Mouse (Mus musculus) liver, embryonic 16.5 days (tissue): ENCODE measurements around the gene Jrkl. TPM values are rescaled to one million over a fixed set of nuclear protein-coding genes. Genes with fewer than 3 reads are reported as not detected.

Experiments used
- ATAC-seq: fragments of 200-750 bp; cut with Nextera tagmentation; 2 replicates; pipeline ENCODE4 v1.8.0; 2017; ENCODE audit warnings: low read depth, mild to moderate bottlenecking, moderate number of reproducible peaks, moderate library complexity
- H3K27ac ChIP-seq: fragments of 300-500 bp; sonication (generic); 2 replicates; pipeline ENCODE4 v1.5.1; 2014; ENCODE audit warnings: mild to moderate bottlenecking, low read length
- H3K27me3 ChIP-seq: fragments of 300-500 bp; sonication (generic); 2 replicates; pipeline ENCODE4 v1.6.1; 2014; ENCODE audit warnings: low read depth, low read length, mixed read lengths; ENCODE audit not compliant: control insufficient read depth, insufficient read depth
- H3K36me3 ChIP-seq: fragments of 300-500 bp; sonication (generic); 2 replicates; pipeline ENCODE4 v1.6.1; 2014; ENCODE audit warnings: mild to moderate bottlenecking; ENCODE audit not compliant: control insufficient read depth, insufficient read depth
- H3K4me1 ChIP-seq: fragments of 300-500 bp; sonication (generic); 2 replicates; pipeline ENCODE4 v1.6.1; 2014; ENCODE audit warnings: low read depth, low read length, mixed read lengths; ENCODE audit not compliant: control insufficient read depth
- H3K4me2 ChIP-seq: fragments of 300-500 bp; sonication (generic); 2 replicates; pipeline ENCODE4 v1.6.1; 2014; ENCODE audit warnings: low read depth, low read length, mixed read lengths
- H3K4me3 ChIP-seq: fragments of 300-500 bp; sonication (generic); 2 replicates; pipeline ENCODE4 v1.5.1; 2014; ENCODE audit warnings: low read depth, mild to moderate bottlenecking, low read length
- H3K9ac ChIP-seq: fragments of 300-500 bp; sonication (generic); 2 replicates; pipeline ENCODE4 v1.6.1; 2014; ENCODE audit warnings: low read depth, low read length
- H3K9me3 ChIP-seq: fragments of 300-500 bp; sonication (generic); replicated peaks from 2 replicates; pipeline ENCODE4 v1.6.1; 2016; ENCODE audit warnings: low read length; ENCODE audit not compliant: control insufficient read depth
- WGBS: fragments of 180-500 bp; shearing (Covaris S2); extraction: QIAGEN DNeasy Blood & Tissue Kit; methylation state at CpG from one replicate; pipeline ENCODE4 v1.1.7; 2014; ENCODE audit not compliant: insufficient replicate concordance; 5-methylcytosine and 5-hydroxymethylcytosine counted together
- polyA plus RNA-seq: library from polyadenylated mRNA; unstranded; fragments of >200 nt; fragmentation: Nextera tagmentation; extraction: Ambion mirVana; gene quantifications from 2 replicates; pipeline ENCODE4 v1.2.1, GENCODE M21; 2015

Jrkl gene
- polyA plus RNA-seq, 1 experiment from 2014 or later, result 1.8 TPM

- ATAC-seq, result no peak
- Histone ChIP-seq H3K4me2 (no peak overlapping the region), H3K36me3 (no peaks in the 10 kb centered on the region), H3K9me3 (no peaks in the 10 kb centered on the region), H3K4me1 (no peaks in the 10 kb centered on the region), H3K27ac (no peak overlapping the region), H3K27me3 (no peaks in the 10 kb centered on the region), H3K4me3 (no peak overlapping the region), H3K9ac (no peak overlapping the region)
- 1% methylated on average over 4 of the region's 4 CpGs for WGBS
Measured at GRCm38 (mm10) chr9:13195268-13195667, 50.4 kb downstream of the Jrkl start.

- Histone ChIP-seq H3K9me3 (no peaks in the 10 kb centered on the region), H3K27ac (no peak overlapping the region), H3K4me3 (no peak overlapping the region), H3K27me3 (no peaks in the 10 kb centered on the region), H3K9ac (no peak overlapping the region), H3K4me2 (no peak overlapping the region), H3K4me1 (no peaks in the 10 kb centered on the region), H3K36me3 (no peaks in the 10 kb centered on the region)
- ATAC-seq, result no peak
- 58% methylated on average over 4 of the region's 4 CpGs for WGBS
Measured at GRCm38 (mm10) chr9:13194619-13195018, 51.0 kb downstream of the Jrkl start.

Other genes starting within 250 kb of the Jrkl start
- gene Ccdc82, start 1.1 kb upstream of the Jrkl start, polyA plus RNA-seq, result 8.8 and 9.7 TPM in 2 replicates
- gene Maml2, start 52.1 kb upstream of the Jrkl start, polyA plus RNA-seq, result 0.90 and 0.96 TPM in 2 replicates
- gene Gm17571, start 200.9 kb upstream of the Jrkl start, polyA plus RNA-seq, result not detected in 2 replicates